Mouse (Mus musculus): Measurements from ENCODE around the gene Flvcr2. TPM values are rescaled to one million over a fixed set of nuclear protein-coding genes. Genes with fewer than 3 reads are reported as not detected.
A peak's percentile ranks its signal among the peaks of the same experiment; 100 is the strongest.
"Not testable (repeated sequence)": the region's sequence is repeated elsewhere in the genome, so short reads cannot be mapped to it uniquely, and the experiment has no call there.

Flvcr2 gene
- polyA plus RNA-seq (2016; fragmentation: Nextera tagmentation; extraction: Ambion mirVana): 2.6 and 3.4 TPM in 2 replicates

- peaks cover 11% of the 10 kb centered on the region for H3K4me1 ChIP-seq
- H3K4me3 ChIP-seq: peak within 1 kb of the TSS; percentile 41
- whole genome bisulfite sequencing: under 1% methylated on average over 50 of the region's 51 CpGs
- no peaks in the 10 kb centered on the region for H3K36me3 ChIP-seq
- H3K27me3 ChIP-seq: peaks cover 19% of the 10 kb centered on the region
- no peaks in the 10 kb centered on the region for H3K9me3 ChIP-seq (replicated peaks)
- H3K4me2 ChIP-seq (replicated peaks): peak within 1 kb of the TSS; percentile 92
- no peak within 1 kb of the TSS for H3K27ac ChIP-seq
- peak; percentile 81 for ATAC-seq (ENCODE audit: low FRiP score)
- peak within 1 kb of the TSS; percentile 45 for H3K9ac ChIP-seq
These were observed at the start of gene Flvcr2 for GRCm38 (mm10) chr12:85745827-85746695. Gene Flvcr2 (plus strand): TSS chr12:85746539.

GRCm38 (mm10) chr12:85698179-85698578 lies 48.2 kb upstream of the Flvcr2 start:
- 34% methylated on average over 14 of the region's 37 CpGs for WGBS
- peak; percentile 64 for ATAC-seq (ENCODE audit: low FRiP score)
- not testable (repeated sequence) for H3K4me1 ChIP-seq

GRCm38 (mm10) chr12:85700191-85700841 lies 46.0 kb upstream of the Flvcr2 start:
- Histone ChIP-seq H3K4me1 (peaks cover 5% of the 10 kb centered on the region), H3K36me3 (no peaks in the 10 kb centered on the region), H3K27me3 (peaks cover 6% of the 10 kb centered on the region; the same call in 1 of the 2 replicates), H3K9ac (no peak overlapping the region), H3K9me3 (replicated peaks) (no peaks in the 10 kb centered on the region), H3K4me3 (no peak overlapping the region), H3K27ac (no peak overlapping the region), H3K4me2 (replicated peaks) (no peak overlapping the region)
- WGBS: 65% methylated on average over 6 of the region's 6 CpGs
- ATAC-seq (ENCODE audit: low FRiP score): no peak

More at GRCm38 (mm10) chr12:85698179-85698578, 48.2 kb upstream of the Flvcr2 start:
- H3K36me3 ChIP-seq; H3K27me3 ChIP-seq; H3K9me3 ChIP-seq (replicated peaks); H3K9ac ChIP-seq; H3K27ac ChIP-seq; H3K4me3 ChIP-seq: not testable (repeated sequence)
- H3K4me2 ChIP-seq (replicated peaks): peak overlapping the region; percentile 32

GRCm38 (mm10) chr12:85700842-85701223 lies 45.5 kb upstream of the Flvcr2 start:
- 85% methylated on average over 7 of the region's 7 CpGs for WGBS
- H3K4me3 ChIP-seq: no peak overlapping the region
- H3K36me3 ChIP-seq: no peaks in the 10 kb centered on the region
- H3K27ac ChIP-seq: no peak overlapping the region
- peaks cover 8% of the 10 kb centered on the region; the same call in 1 of the 2 replicates for H3K27me3 ChIP-seq
- H3K4me1 ChIP-seq: peaks cover 10% of the 10 kb centered on the region
- H3K9me3 ChIP-seq (replicated peaks): no peaks in the 10 kb centered on the region
- no peak overlapping the region for H3K4me2 ChIP-seq (replicated peaks)
- no peak for ATAC-seq (ENCODE audit: low FRiP score)
- H3K9ac ChIP-seq: no peak overlapping the region

- Histone ChIP-seq H3K36me3 (no peaks in the 10 kb centered on the region), H3K4me3 (no peak overlapping the region), H3K27me3 (peaks cover 10% of the 10 kb centered on the region), H3K9me3 (replicated peaks) (no peaks in the 10 kb centered on the region), H3K4me1 (peaks cover 12% of the 10 kb centered on the region), H3K4me2 (replicated peaks) (no peak overlapping the region), H3K27ac (no peak overlapping the region), H3K9ac (no peak overlapping the region)
- WGBS: 80% methylated on average over 15 of the region's 15 CpGs
- no peak for ATAC-seq (ENCODE audit: low FRiP score)
These were observed 43.9 kb upstream of the Flvcr2 start for GRCm38 (mm10) chr12:85702166-85703055.

- Histone ChIP-seq H3K9me3 (replicated peaks) (no peaks in the 10 kb centered on the region), H3K4me1 (peaks cover 12% of the 10 kb centered on the region), H3K4me3 (no peak overlapping the region), H3K27ac (no peak overlapping the region), H3K36me3 (no peaks in the 10 kb centered on the region), H3K4me2 (replicated peaks) (no peak overlapping the region), H3K27me3 (peaks cover 11% of the 10 kb centered on the region), H3K9ac (no peak overlapping the region)
- ATAC-seq (ENCODE audit: low FRiP score): no peak
- WGBS: 72% methylated on average over 3 of the region's 3 CpGs
These were observed 42.8 kb upstream of the Flvcr2 start for GRCm38 (mm10) chr12:85703507-85703906.

- ATAC-seq (ENCODE audit: low FRiP score): no peak
- peaks cover 11% of the 10 kb centered on the region for H3K27me3 ChIP-seq
- H3K4me2 ChIP-seq (replicated peaks): no peak overlapping the region
- peaks cover 12% of the 10 kb centered on the region for H3K4me1 ChIP-seq
- H3K36me3 ChIP-seq: no peaks in the 10 kb centered on the region
- no peak overlapping the region for H3K27ac ChIP-seq
- no peaks in the 10 kb centered on the region for H3K9me3 ChIP-seq (replicated peaks)
- no peak overlapping the region for H3K9ac ChIP-seq
- H3K4me3 ChIP-seq: no peak overlapping the region
- 54% methylated on average over 7 of the region's 7 CpGs for WGBS
These were observed 41.8 kb upstream of the Flvcr2 start for GRCm38 (mm10) chr12:85704566-85704965.

- Histone ChIP-seq H3K9ac (peak overlapping the region; percentile 53), H3K27ac (no peak overlapping the region), H3K4me1 (peaks cover 12% of the 10 kb centered on the region), H3K4me3 (peak overlapping the region; percentile 31), H3K27me3 (peaks cover 11% of the 10 kb centered on the region), H3K36me3 (no peaks in the 10 kb centered on the region), H3K4me2 (replicated peaks) (peak overlapping the region; percentile 53), H3K9me3 (replicated peaks) (no peaks in the 10 kb centered on the region)
- 13% methylated on average over 20 of the region's 20 CpGs for WGBS
- ATAC-seq (ENCODE audit: low FRiP score): peak; percentile 29; the same call in 1 of the 2 replicates
These were observed 41.1 kb upstream of the Flvcr2 start for GRCm38 (mm10) chr12:85705002-85705830.

GRCm38 (mm10) chr12:85705831-85706530 lies 40.4 kb upstream of the Flvcr2 start:
- Histone ChIP-seq H3K4me1 (peaks cover 12% of the 10 kb centered on the region), H3K4me2 (replicated peaks) (peak overlapping the region; percentile 53), H3K27me3 (peaks cover 11% of the 10 kb centered on the region), H3K36me3 (no peaks in the 10 kb centered on the region), H3K9ac (peak overlapping the region; percentile 53), H3K9me3 (replicated peaks) (no peaks in the 10 kb centered on the region), H3K27ac (no peak overlapping the region), H3K4me3 (peak overlapping the region; percentile 31)
- 23% methylated on average over 17 of the region's 17 CpGs for WGBS
- ATAC-seq (ENCODE audit: low FRiP score): no peak

- H3K4me2 ChIP-seq (replicated peaks): no peak overlapping the region
- peaks cover 11% of the 10 kb centered on the region for H3K27me3 ChIP-seq
- ATAC-seq (ENCODE audit: low FRiP score): no peak
- no peaks in the 10 kb centered on the region for H3K36me3 ChIP-seq
- H3K27ac ChIP-seq: no peak overlapping the region
- H3K9me3 ChIP-seq (replicated peaks): no peaks in the 10 kb centered on the region
- 86% methylated on average over 4 of the region's 4 CpGs for WGBS
- H3K4me1 ChIP-seq: peaks cover 12% of the 10 kb centered on the region
- H3K4me3 ChIP-seq: no peak overlapping the region
- H3K9ac ChIP-seq: no peak overlapping the region
These were observed 39.4 kb upstream of the Flvcr2 start for GRCm38 (mm10) chr12:85706906-85707305.

GRCm38 (mm10) chr12:85707391-85707790 lies 38.9 kb upstream of the Flvcr2 start:
- no peak overlapping the region for H3K27ac ChIP-seq
- ATAC-seq (ENCODE audit: low FRiP score): no peak
- no peak overlapping the region for H3K9ac ChIP-seq
- H3K4me2 ChIP-seq (replicated peaks): no peak overlapping the region
- H3K36me3 ChIP-seq: no peaks in the 10 kb centered on the region
- WGBS: 93% methylated on average over 11 of the region's 11 CpGs
- no peaks in the 10 kb centered on the region for H3K9me3 ChIP-seq (replicated peaks)
- H3K27me3 ChIP-seq: peaks cover 11% of the 10 kb centered on the region
- no peak overlapping the region for H3K4me3 ChIP-seq
- H3K4me1 ChIP-seq: peaks cover 12% of the 10 kb centered on the region
